Mouse (Mus musculus): ENCODE data around the gene Ralgapa2. TPM values are rescaled to one million over a fixed set of nuclear protein-coding genes. Genes with fewer than 3 reads are reported as not detected.
A peak's percentile ranks its signal among the peaks of the same experiment; 100 is the strongest.

The Ralgapa2 gene
- 21.1 and 22.7 TPM in 2 replicates for polyA plus RNA-seq (2012; rRNA removed)

DNA sequence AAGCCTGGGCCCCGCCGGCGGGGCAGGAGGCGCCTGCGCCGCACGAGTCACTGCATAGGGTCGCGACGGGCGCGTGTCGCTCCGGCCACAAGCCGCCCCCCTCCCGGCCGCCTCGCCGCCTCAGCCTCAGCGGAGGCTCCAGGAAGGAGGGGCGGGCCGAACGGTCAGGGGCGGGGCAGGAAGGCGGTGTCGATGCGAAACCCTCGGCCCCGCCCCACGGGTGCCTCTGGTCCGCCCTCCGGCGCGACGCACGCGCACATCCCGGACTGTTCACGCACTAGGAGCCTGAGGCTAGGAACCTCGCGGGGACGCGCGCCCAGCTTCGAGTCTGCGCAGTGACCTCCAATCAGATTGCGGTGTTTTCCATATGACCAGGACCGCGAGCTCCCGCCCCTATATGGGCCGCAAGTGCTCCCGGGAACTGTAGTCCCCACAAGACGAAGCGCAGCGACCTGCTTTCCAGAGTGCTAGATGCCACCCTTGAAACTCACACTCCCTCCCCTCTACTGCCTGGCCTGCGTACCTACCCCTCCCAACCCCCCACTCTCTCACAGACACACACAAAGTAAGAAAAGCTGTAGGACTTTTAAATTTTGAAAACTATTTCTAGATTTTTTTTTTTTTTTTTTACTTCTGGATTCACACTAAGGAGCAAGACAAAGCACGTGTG, at the start of gene Ralgapa2:
Gene Ralgapa2 (minus strand): TSS at position 434 of the 670 bp plus-strand sequence.
- WGBS = under 1% methylated on average over 57 of the region's 57 CpGs
- peaks cover 3% of the 10 kb centered on the region; the same call in 1 of the 2 replicates for H3K4me1 ChIP-seq (ENCODE audit: control insufficient read depth, insufficient read depth, low read length)
- TF ChIP-seq POLR2A (IDR thresholded peaks at IDR 0.05; ENCODE audit: borderline replicate concordance, extremely low read depth, low read depth, low read length) (peak; percentile 62; the same call in 1 of the 2 replicates), CTCF (IDR thresholded peaks at IDR 0.05; ENCODE audit: insufficient read depth, low read length) (no peak)
- H3K4me3 ChIP-seq (replicated peaks; ENCODE audit: extremely low read depth, low read depth, low read length) = peak within 1 kb of the TSS; percentile 76
- peak; percentile 97 for DNase-seq

DNA sequence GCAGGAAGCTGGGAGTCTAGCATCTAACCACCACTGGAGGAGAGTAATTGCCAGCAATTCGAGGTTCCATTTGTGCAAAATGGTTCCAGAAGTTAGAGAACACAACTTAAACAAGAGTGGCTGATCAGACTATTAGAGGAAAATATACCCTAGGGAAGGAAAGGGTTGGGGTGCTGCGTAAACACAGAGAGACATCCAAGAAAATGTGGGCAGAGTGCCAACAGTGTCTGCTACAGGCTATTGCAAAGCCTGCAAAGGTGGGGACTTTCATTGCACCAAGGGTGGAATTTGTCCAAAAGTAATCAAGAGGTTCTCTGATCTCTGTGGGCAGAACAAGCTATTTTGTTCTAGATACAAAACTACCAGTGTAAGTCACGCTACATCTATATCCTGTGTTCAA, 49.4 kb upstream of the Ralgapa2 start:
- DNase-seq = no peak
- WGBS = 23% methylated on average over 3 of the region's 3 CpGs
- H3K4me1 ChIP-seq (ENCODE audit: control insufficient read depth, insufficient read depth, low read length) = peaks cover 9% of the 10 kb centered on the region
- TF ChIP-seq CTCF (IDR thresholded peaks at IDR 0.05; ENCODE audit: insufficient read depth, low read length) (no peak), POLR2A (IDR thresholded peaks at IDR 0.05; ENCODE audit: borderline replicate concordance, extremely low read depth, low read depth, low read length) (no peak)
- no peak overlapping the region for H3K4me3 ChIP-seq (replicated peaks; ENCODE audit: extremely low read depth, low read depth, low read length)

DNA sequence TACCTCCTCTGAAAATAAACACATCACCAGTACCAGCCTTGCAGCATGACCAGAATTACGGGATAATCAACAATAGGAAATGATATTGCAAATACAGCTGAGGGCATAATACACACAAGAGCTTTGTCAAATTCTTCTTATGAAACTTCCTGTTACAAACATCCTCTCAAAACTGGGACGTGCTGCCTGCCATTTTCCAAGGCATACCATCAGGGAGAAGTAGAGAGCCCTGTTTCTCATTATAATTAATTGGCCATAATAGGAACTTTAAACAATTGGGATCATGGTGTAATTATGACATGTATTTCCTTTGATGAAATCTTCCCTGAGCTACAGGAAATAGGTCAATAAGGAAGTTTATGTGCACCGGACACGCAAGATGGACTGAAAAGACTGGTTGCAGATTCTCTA, 48.5 kb upstream of the Ralgapa2 start:
- Histone ChIP-seq H3K4me3 (replicated peaks; ENCODE audit: extremely low read depth, low read depth, low read length) (no peak overlapping the region), H3K4me1 (ENCODE audit: control insufficient read depth, insufficient read depth, low read length) (peaks cover 9% of the 10 kb centered on the region)
- 29% methylated on average over 4 of the region's 4 CpGs for WGBS
- TF ChIP-seq POLR2A (IDR thresholded peaks at IDR 0.05; ENCODE audit: borderline replicate concordance, extremely low read depth, low read depth, low read length) (no peak), CTCF (IDR thresholded peaks at IDR 0.05; ENCODE audit: insufficient read depth, low read length) (no peak)
- no peak for DNase-seq

DNA sequence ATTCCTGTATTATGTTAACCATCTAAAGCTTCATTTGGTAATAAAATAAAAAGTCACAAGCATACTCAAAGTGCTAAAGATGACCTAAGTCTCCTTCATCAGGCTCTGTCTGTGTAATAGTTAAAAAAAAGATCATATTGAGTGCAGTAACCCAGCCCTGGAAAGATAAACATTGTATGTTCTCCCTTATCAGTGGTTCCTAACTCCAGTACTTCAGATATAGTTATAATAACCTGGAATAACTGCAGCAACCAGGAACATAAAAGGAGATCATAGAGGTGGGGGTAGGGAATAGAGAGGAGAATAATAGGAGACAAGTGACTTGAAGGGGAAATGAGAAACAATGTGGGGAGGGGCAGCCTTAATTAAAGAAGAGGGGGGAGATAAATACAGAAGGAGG, 44.0 kb upstream of the Ralgapa2 start:
- no peak overlapping the region for H3K4me3 ChIP-seq (replicated peaks; ENCODE audit: extremely low read depth, low read depth, low read length)
- TF ChIP-seq CTCF (IDR thresholded peaks at IDR 0.05; ENCODE audit: insufficient read depth, low read length) (no peak), POLR2A (IDR thresholded peaks at IDR 0.05; ENCODE audit: borderline replicate concordance, extremely low read depth, low read depth, low read length) (no peak)
- H3K4me1 ChIP-seq (ENCODE audit: control insufficient read depth, insufficient read depth, low read length) = peaks cover 7% of the 10 kb centered on the region
- no peak for DNase-seq

DNA sequence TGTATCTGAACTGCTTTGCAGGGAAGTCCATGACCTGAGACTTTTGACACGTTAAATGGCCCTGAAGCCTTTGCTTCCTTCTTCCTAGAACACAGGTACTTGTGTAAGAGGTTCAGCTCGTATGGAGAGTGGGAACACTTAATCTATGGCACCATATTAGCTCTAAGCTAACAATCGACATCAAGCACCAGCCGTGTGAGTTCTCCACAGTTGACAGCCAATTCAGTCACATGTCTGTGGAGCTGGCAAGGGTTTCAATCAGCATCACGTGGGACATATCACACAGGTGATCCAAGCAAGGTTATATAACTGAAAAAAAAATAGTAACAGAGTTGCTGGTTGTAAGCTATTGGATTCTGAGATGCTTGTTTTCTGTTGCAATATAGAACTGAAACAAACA, 43.2 kb upstream of the Ralgapa2 start:
- Histone ChIP-seq H3K4me1 (ENCODE audit: control insufficient read depth, insufficient read depth, low read length) (peaks cover 6% of the 10 kb centered on the region), H3K4me3 (replicated peaks; ENCODE audit: extremely low read depth, low read depth, low read length) (no peak overlapping the region)
- 46% methylated on average over 5 of the region's 5 CpGs for WGBS
- no peak for DNase-seq
- TF ChIP-seq CTCF (IDR thresholded peaks at IDR 0.05; ENCODE audit: insufficient read depth, low read length) = no peak
- TF ChIP-seq POLR2A (IDR thresholded peaks at IDR 0.05; ENCODE audit: borderline replicate concordance, extremely low read depth, low read depth, low read length) = no peak

DNA sequence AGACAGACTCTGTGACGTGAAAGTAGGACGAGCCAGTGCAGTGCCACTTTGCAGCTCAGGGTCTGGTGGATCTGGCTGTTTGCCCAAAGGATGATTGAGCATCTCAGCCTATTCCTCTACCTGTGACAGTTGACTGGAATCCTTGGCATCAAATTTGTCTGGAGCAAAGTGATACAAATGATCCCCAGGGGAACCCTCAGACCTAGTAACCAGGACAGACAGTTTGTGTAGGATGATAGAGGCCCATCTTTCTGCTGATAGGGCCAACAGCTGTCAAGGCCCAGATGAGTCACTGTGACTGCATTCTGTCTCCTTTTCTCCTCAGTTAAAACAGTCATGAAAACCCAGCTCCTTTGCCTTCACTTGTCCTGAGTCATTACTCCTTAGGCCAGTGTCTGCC, 41.6 kb upstream of the Ralgapa2 start:
- peaks cover 8% of the 10 kb centered on the region for H3K4me1 ChIP-seq (ENCODE audit: control insufficient read depth, insufficient read depth, low read length)
- DNase-seq = no peak
- no peak overlapping the region for H3K4me3 ChIP-seq (replicated peaks; ENCODE audit: extremely low read depth, low read depth, low read length)
- TF ChIP-seq CTCF (IDR thresholded peaks at IDR 0.05; ENCODE audit: insufficient read depth, low read length) (no peak), POLR2A (IDR thresholded peaks at IDR 0.05; ENCODE audit: borderline replicate concordance, extremely low read depth, low read depth, low read length) (no peak)
- 67% methylated on average over 2 of the region's 2 CpGs for WGBS

DNA sequence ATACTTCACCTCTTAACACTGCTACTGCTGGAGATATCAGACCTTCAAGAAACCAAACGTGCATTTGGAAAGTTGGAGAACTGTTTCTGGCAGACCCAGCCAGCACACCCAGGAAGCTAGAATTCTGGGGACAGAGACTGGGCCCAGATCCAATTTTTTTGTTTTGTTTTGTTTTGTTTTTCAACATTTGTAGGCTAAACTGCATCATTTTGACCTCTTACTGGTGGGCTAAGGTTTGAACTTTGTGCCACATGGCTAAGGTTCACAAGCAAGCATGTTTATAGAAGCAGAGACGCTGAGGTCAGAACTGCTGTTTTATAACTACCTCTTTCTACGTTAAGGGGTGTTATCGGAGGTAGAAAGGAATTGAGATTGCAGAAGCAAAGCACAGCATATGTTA, 39.7 kb upstream of the Ralgapa2 start:
- TF ChIP-seq POLR2A (IDR thresholded peaks at IDR 0.05; ENCODE audit: borderline replicate concordance, extremely low read depth, low read depth, low read length) (no peak), CTCF (IDR thresholded peaks at IDR 0.05; ENCODE audit: insufficient read depth, low read length) (no peak)
- no peak for DNase-seq
- 62% methylated on average over 4 of the region's 4 CpGs for WGBS
- Histone ChIP-seq H3K4me3 (replicated peaks; ENCODE audit: extremely low read depth, low read depth, low read length) (no peak overlapping the region), H3K4me1 (ENCODE audit: control insufficient read depth, insufficient read depth, low read length) (peaks cover 8% of the 10 kb centered on the region)

DNA sequence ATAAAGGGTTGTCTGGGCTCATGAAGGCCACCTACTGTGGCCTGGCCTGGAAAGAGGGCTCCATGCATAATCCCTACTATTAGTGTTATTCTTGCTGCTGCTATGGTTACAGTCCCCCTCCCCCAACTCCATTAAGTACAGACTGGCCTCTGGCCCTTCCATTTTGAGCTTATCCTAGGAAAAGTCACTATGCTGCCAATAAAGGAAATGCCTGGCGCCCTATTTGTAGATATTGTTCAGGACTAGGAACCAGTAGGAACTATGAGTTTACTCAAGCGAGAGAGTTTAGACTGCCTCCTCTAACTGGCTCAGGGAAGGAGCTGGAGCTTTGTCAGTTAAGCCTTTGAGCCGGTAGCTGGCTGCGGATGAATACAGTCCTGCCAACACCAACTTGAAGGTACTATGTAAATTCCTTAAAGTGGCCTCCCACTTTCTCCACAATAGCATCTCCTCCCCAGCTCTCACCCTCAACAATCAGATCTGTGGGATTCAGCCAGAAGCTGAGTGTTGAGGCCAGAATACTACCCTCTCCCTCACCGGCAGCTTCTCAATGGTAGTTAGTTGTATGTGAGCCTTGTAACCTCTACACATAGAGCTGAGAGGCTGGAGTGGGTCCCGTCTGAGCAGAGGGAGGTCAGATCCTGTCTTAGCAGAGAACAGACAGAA, 37.1 kb upstream of the Ralgapa2 start:
- DNase-seq = no peak
- TF ChIP-seq POLR2A (IDR thresholded peaks at IDR 0.05; ENCODE audit: borderline replicate concordance, extremely low read depth, low read depth, low read length) (no peak), CTCF (IDR thresholded peaks at IDR 0.05; ENCODE audit: insufficient read depth, low read length) (no peak)
- Histone ChIP-seq H3K4me1 (ENCODE audit: control insufficient read depth, insufficient read depth, low read length) (peaks cover 8% of the 10 kb centered on the region), H3K4me3 (replicated peaks; ENCODE audit: extremely low read depth, low read depth, low read length) (no peak overlapping the region)
- WGBS = 20% methylated on average over 6 of the region's 6 CpGs

DNA sequence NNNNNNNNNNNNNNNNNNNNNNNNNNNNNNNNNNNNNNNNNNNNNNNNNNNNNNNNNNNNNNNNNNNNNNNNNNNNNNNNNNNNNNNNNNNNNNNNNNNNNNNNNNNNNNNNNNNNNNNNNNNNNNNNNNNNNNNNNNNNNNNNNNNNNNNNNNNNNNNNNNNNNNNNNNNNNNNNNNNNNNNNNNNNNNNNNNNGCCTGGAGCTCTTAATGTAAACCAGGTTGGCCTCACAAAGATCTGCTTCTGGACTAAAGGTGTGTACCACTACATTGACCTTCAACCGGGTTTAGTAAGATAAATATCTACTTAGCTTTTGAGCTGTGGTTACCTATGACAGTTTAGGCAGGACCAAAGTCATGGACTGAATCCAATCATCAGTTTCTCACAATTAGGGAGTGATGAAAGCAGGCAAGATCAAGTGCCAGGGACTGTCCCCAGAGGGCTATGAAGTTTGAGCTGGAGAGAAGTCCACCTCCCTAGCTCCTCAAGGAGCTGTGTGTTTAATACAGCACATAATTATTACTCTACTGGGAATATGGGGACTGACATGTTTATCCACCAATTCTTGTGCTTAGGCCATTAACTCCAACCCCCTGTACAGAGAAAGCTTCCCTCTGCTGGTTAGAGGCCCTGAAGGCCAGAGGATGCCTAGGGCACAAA, 32.1 kb upstream of the Ralgapa2 start:
- Histone ChIP-seq H3K4me3 (replicated peaks; ENCODE audit: extremely low read depth, low read depth, low read length) (no peak overlapping the region), H3K4me1 (ENCODE audit: control insufficient read depth, insufficient read depth, low read length) (peaks cover 4% of the 10 kb centered on the region)
- WGBS = 63% methylated on average over 1 of the region's 1 CpGs
- TF ChIP-seq POLR2A (IDR thresholded peaks at IDR 0.05; ENCODE audit: borderline replicate concordance, extremely low read depth, low read depth, low read length) = no peak
- no peak for TF ChIP-seq CTCF (IDR thresholded peaks at IDR 0.05; ENCODE audit: insufficient read depth, low read length)
- DNase-seq = no peak
